Mouse (Mus musculus) kidney, postnatal 0 days (tissue): ENCODE measurements at regions not wholly inside any gene's neighbourhood (a gene's known extent, or its start where the extent isn't known, plus 50 kb on each side); places are given as distances from the start of the nearest gene placed in this dataset.

Source experiments
- ATAC-seq: fragments of 200-750 bp; cut with Nextera tagmentation; replicated peaks from 2 replicates; pipeline ENCODE4 v1.8.0; 2017; ENCODE audit warnings: low read depth, moderate number of reproducible peaks, moderate TSS enrichment, moderate library complexity; ENCODE audit not compliant: low FRiP score
- DNase-seq: peaks from one replicate; pipeline ENCODE4 v3.0.0-alpha.2; 2016; ENCODE audit warnings: low spot score
- H3K27ac ChIP-seq: fragments of 300-500 bp; sonication (generic); 2 replicates; pipeline ENCODE4 v1.5.1; 2014; ENCODE audit warnings: mild to moderate bottlenecking
- H3K27me3 ChIP-seq: fragments of 300-500 bp; sonication (generic); 2 replicates; pipeline ENCODE4 v1.6.1; 2014; ENCODE audit warnings: low read length, mixed read lengths; ENCODE audit not compliant: insufficient read depth
- H3K36me3 ChIP-seq: fragments of 300-500 bp; sonication (generic); 2 replicates; pipeline ENCODE4 v1.6.1; 2014; ENCODE audit warnings: low read length, mixed read lengths; ENCODE audit not compliant: insufficient read depth
- H3K4me1 ChIP-seq: fragments of 300-500 bp; sonication (generic); replicated peaks from 2 replicates; pipeline ENCODE4 v1.6.1; 2014; ENCODE audit warnings: antibody characterized with exemption, low read length, mixed read lengths; ENCODE audit not compliant: insufficient read depth
- H3K4me2 ChIP-seq: fragments of 300-500 bp; sonication (generic); 2 replicates; pipeline ENCODE4 v1.6.1; 2014; ENCODE audit warnings: mild to moderate bottlenecking, low read length, moderate library complexity, mixed read lengths
- H3K4me3 ChIP-seq: fragments of 300-500 bp; sonication (generic); replicated peaks from 2 replicates; pipeline ENCODE4 v1.5.1; 2014; ENCODE audit warnings: low read depth, low read length
- H3K9ac ChIP-seq: fragments of 300-500 bp; sonication (generic); 2 replicates; pipeline ENCODE4 v1.6.1; 2014; ENCODE audit warnings: low read depth, low read length
- H3K9me3 ChIP-seq: fragments of 300-500 bp; sonication (generic); replicated peaks from 2 replicates; pipeline ENCODE4 v1.6.1; 2016; ENCODE audit warnings: low read length, inconsistent platforms, mixed read lengths
- CTCF ChIP-seq: IDR thresholded peaks from 2 replicates; pipeline ENCODE4 v1.5.1; 2016; ENCODE audit warnings: antibody characterized with exemption, low read depth, mild to moderate bottlenecking, moderate library complexity
- WGBS: fragments of 180-500 bp; shearing (Covaris S2); extraction: QIAGEN DNeasy Blood & Tissue Kit; methylation state at CpG from one replicate; pipeline ENCODE4 v1.1.7; 2014; 5-methylcytosine and 5-hydroxymethylcytosine counted together

- 58% methylated on average over 7 of the region's 7 CpGs for WGBS
- Histone ChIP-seq H3K4me1 (no peaks in the 10 kb centered on the region), H3K4me3 (no peak overlapping the region), H3K9ac (no peak overlapping the region), H3K27ac (no peak overlapping the region), H3K4me2 (no peak overlapping the region), H3K36me3 (no peaks in the 10 kb centered on the region), H3K27me3 (no peaks in the 10 kb centered on the region), H3K9me3 (no peaks in the 10 kb centered on the region)
- DNase-seq (no peak), ATAC-seq (no peak)
- no peak for TF ChIP-seq CTCF
Observed at GRCm38 (mm10) chr10:37667031-37667745, 528.5 kb upstream of the Marcks start.

GRCm38 (mm10) chr10:37666535-37666934, 527.8 kb upstream of the Marcks start:
- 94% methylated on average over 2 of the region's 2 CpGs for WGBS
- H3K9me3 ChIP-seq = no peaks in the 10 kb centered on the region

DNA sequence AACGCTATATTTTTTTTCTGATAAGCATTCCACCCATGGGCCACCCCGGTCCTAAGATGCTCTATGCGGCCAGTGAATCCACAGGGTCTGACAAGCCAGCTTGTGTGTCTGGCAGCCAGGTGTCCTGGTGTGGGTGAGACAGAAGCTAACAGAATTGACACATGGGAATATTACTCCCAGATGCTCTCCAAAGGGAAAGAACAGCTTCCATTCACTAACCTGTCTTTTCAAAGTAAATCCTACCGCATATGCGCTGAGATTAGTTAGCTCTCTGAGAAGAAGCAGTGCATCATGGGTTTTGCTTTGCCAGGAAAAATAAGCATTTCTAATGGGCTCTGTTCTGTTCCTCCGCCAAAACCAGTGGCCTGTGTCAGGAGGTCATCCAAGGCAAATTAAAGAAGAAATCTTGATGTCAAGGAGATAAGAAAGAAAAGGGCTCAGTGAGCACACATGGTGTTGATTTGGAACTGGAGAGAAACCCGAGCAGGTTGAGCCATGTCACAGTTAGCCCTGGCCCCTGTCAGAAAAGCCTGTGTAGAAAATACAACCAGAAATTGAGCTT, 498.4 kb upstream of the Marcks start:
- Histone ChIP-seq H3K27me3 (no peaks in the 10 kb centered on the region), H3K27ac (no peak overlapping the region), H3K9me3 (no peaks in the 10 kb centered on the region), H3K4me1 (no peaks in the 10 kb centered on the region), H3K4me3 (no peak overlapping the region), H3K9ac (no peak overlapping the region), H3K4me2 (no peak overlapping the region), H3K36me3 (no peaks in the 10 kb centered on the region)
- no peak; the same call in 1 of the 2 replicates for ATAC-seq
- no peak for DNase-seq
- WGBS = 32% methylated on average over 7 of the region's 7 CpGs
- TF ChIP-seq CTCF = no peak

More at GRCm38 (mm10) chr10:37666535-37666934, 527.8 kb upstream of the Marcks start:
- DNase-seq = no peak
- H3K27ac ChIP-seq = no peak overlapping the region
- no peak overlapping the region for H3K9ac ChIP-seq
- no peaks in the 10 kb centered on the region for H3K36me3 ChIP-seq
- ATAC-seq = no peak
- H3K4me1 ChIP-seq = no peaks in the 10 kb centered on the region
- H3K4me3 ChIP-seq = no peak overlapping the region
- no peak overlapping the region for H3K4me2 ChIP-seq
- H3K27me3 ChIP-seq = no peaks in the 10 kb centered on the region
- no peak for TF ChIP-seq CTCF

DNA sequence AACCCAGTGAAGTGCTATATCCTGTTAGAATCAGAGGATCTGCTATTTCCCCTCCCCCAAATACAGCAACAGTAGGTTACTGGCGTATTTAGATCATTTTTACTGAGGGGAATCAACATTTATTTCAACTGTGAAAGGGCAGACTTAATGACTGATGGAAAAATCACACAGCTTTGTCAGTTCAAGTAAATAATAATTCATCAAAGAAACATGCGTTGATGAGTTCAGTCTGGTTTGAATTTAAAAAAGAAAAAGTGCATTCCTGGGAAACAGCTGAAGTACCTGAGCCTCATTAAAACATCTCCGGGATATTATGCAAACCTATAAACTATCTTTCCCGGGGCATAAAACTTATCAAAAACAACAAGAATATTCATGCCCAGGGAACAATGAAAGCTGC, 497.7 kb upstream of the Marcks start:
- no peak for DNase-seq
- Histone ChIP-seq H3K9me3 (no peaks in the 10 kb centered on the region), H3K4me1 (no peaks in the 10 kb centered on the region), H3K36me3 (no peaks in the 10 kb centered on the region), H3K27ac (no peak overlapping the region), H3K27me3 (no peaks in the 10 kb centered on the region), H3K9ac (no peak overlapping the region), H3K4me3 (no peak overlapping the region), H3K4me2 (no peak overlapping the region)
- WGBS = 62% methylated on average over 4 of the region's 4 CpGs
- no peak for ATAC-seq
- no peak for TF ChIP-seq CTCF

DNA sequence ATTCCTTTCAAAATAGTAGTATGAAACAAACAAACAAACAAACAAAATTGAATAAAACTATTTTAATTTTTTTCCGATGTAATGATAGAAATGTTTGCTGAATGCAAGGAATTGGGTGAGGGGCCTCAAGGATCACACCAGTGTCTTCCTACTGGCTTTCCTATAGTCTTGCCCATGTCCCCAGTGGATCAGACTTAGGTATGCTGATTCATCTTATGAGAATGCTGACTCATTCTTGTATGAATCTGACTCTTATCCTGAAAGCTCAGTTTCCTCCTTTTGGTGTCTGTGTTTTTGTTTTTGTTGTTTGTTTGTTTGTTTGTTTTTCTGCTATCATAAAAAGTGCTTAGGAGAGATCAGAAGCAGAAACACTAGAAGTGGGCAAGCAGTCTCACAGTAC, 491.7 kb upstream of the Marcks start:
- ATAC-seq = no peak
- Histone ChIP-seq H3K4me1 (no peaks in the 10 kb centered on the region), H3K9me3 (no peaks in the 10 kb centered on the region), H3K27ac (no peak overlapping the region), H3K4me3 (no peak overlapping the region), H3K36me3 (no peaks in the 10 kb centered on the region), H3K27me3 (no peaks in the 10 kb centered on the region), H3K9ac (no peak overlapping the region), H3K4me2 (no peak overlapping the region)
- DNase-seq = no peak
- 94% methylated on average over 1 of the region's 1 CpGs for WGBS
- TF ChIP-seq CTCF = no peak

DNA sequence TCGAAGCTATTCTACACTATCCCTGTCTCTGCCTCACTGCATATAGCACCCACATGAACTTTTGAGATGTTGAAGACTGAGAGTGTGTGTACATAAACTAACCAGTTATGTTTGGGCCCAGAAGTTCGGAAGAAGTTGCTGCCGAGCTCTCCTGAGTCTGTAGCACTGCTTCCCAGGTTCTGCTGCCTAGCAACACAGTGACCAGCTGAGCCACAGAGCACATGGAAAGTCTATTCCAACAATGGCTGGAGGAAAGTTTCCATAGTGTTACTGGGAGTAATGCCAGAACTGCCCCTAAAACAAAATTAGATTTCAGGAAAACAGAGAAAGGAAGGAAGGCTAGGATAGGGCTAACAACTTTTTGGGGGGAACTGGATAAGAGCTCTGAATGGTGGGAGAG, 489.2 kb upstream of the Marcks start:
- DNase-seq (no peak), ATAC-seq (no peak)
- H3K9ac ChIP-seq = no peak overlapping the region

More for the DNA sequence above, 489.2 kb upstream of the Marcks start:
- no peak for TF ChIP-seq CTCF
- Histone ChIP-seq H3K4me2 (no peak overlapping the region), H3K4me3 (no peak overlapping the region), H3K36me3 (no peaks in the 10 kb centered on the region), H3K27ac (no peak overlapping the region), H3K27me3 (no peaks in the 10 kb centered on the region), H3K9me3 (no peaks in the 10 kb centered on the region), H3K4me1 (no peaks in the 10 kb centered on the region)
- WGBS = 75% methylated on average over 3 of the region's 3 CpGs
